Mouse (Mus musculus): ENCODE results near the gene Mettl7b. TPM values are rescaled to one million over a fixed set of nuclear protein-coding genes. Genes with fewer than 3 reads are reported as not detected.

Mettl7b gene
- polyA plus RNA-seq, 1 experiment from 2014 or later: not detected

DNA sequence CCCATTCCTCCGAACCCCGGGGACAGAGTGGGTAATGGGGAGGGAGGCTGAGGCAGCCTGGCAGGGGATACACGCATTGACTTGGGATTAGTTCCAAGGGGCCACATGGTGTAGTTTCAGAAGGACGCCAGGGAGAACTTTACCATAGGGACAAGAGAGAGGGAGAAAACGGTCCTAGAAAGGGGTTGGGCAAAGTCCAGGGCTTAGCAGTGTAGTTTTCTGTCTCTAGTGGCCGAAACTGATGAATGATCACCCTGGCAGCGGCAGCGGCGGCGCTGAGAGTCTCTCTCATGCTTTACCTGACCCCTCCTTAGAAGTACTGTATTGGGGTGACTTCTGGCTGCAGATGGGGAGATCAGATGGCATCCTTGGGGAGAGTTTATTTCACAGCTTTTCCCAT, 2.4 kb downstream of the Mettl7b start:
- Histone ChIP-seq H3K27ac (ENCODE audit: low read length) (no peak overlapping the region), H3K4me3 (replicated peaks; ENCODE audit: low read length) (no peak overlapping the region), H3K4me2 (ENCODE audit: low read length) (no peak overlapping the region), H3K9ac (replicated peaks; ENCODE audit: low read depth, low read length) (no peak overlapping the region), H3K4me1 (replicated peaks; ENCODE audit: control insufficient read depth, insufficient read depth, low read length) (no peaks in the 10 kb centered on the region), H3K9me3 (ENCODE audit: control insufficient read depth, low read length) (no peaks in the 10 kb centered on the region), H3K36me3 (ENCODE audit: control insufficient read depth, insufficient read depth) (no peaks in the 10 kb centered on the region), H3K27me3 (replicated peaks; ENCODE audit: control insufficient read depth, insufficient read depth, low read length) (no peaks in the 10 kb centered on the region)
- 81% methylated on average over 10 of the region's 10 CpGs for WGBS
- ATAC-seq: no peak

DNA sequence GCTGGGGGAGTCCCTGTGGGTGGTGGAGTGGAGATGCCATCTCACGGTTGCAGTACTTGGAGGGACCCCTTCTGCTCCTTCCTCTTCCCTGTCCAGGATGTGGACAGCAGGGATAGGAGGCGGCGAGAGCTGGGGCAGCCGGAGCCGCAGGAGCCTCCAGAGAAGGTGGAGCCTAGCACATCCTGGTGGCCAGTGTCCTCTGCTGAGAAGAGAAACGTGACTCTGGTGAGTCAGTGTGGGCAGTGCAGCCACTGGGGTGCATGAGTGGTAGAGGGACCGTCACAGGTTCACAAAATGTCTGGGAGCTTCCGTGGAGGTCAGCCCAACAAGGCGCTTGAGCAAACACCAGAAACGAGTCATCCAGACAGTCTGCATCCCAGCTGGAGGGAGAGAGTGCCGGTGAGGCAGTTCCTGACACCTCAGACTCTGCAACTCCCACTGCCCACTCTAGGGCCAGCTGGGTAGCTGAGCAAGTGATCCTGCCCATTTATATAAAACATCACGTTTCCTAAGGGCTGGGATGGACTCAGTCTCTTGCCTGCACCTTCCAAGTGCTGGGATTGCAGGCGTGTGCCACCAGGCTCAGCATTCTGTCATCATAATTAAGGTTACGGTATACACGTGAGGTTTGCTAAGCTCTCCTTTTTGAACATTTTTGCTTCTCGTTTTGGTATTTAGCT, 10.4 kb downstream of the Mettl7b start:
- H3K27me3 ChIP-seq (replicated peaks; ENCODE audit: control insufficient read depth, insufficient read depth, low read length): no peaks in the 10 kb centered on the region
- ATAC-seq: no peak
- no peak overlapping the region for H3K27ac ChIP-seq (ENCODE audit: low read length)
- 73% methylated on average over 16 of the region's 16 CpGs for WGBS
- no peaks in the 10 kb centered on the region for H3K36me3 ChIP-seq (ENCODE audit: control insufficient read depth, insufficient read depth)
- H3K9ac ChIP-seq (replicated peaks; ENCODE audit: low read depth, low read length): no peak overlapping the region
- H3K9me3 ChIP-seq (ENCODE audit: control insufficient read depth, low read length): no peaks in the 10 kb centered on the region
- no peak overlapping the region for H3K4me2 ChIP-seq (ENCODE audit: low read length)
- H3K4me1 ChIP-seq (replicated peaks; ENCODE audit: control insufficient read depth, insufficient read depth, low read length): no peaks in the 10 kb centered on the region
- H3K4me3 ChIP-seq (replicated peaks; ENCODE audit: low read length): no peak overlapping the region

DNA sequence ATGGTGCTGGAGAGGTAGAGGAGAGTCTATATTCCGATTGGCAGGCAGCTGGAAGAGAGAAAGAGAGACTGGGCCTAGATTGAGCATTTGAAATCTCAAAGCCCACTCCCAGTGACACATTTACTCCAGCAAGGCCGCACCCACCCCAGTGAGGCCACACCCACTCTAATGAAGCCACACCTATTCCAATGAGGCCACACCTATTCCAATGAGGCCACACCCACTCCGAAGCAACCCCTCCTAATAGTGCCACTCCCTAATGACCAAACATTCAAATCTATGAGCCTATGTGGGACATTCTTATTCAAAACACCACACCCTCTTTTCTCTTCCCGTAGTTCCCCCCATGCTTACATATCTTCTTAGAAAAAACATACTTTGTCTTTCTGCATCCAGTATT, 13.3 kb downstream of the Mettl7b start:
- ATAC-seq: no peak
- no peak overlapping the region for H3K4me3 ChIP-seq (replicated peaks; ENCODE audit: low read length)
- WGBS: 88% methylated on average over 4 of the region's 4 CpGs

DNA sequence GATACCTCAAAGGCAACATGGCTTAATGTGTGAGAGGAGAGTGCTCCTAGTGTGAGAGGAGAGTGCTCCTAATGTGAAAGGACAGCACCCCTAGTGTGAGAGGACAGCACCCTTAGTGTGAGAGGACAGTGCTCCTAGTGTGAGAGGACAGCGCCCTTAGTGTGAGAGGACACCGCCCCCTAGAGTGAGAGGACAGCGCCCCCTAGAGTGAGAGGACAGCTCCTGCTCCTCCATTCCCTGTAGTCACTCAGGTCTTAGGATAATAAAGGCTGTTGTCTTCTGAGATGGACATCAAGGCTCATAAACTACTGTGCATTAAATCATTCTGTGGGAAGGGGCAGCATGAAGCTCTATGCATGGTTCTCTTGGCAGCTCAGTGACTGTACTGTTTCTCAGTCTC, 15.1 kb downstream of the Mettl7b start:
- H3K27me3 ChIP-seq (replicated peaks; ENCODE audit: control insufficient read depth, insufficient read depth, low read length): no peaks in the 10 kb centered on the region
- no peak overlapping the region for H3K4me3 ChIP-seq (replicated peaks; ENCODE audit: low read length)
- H3K4me2 ChIP-seq (ENCODE audit: low read length): no peak overlapping the region
- no peak overlapping the region for H3K27ac ChIP-seq (ENCODE audit: low read length)
- no peaks in the 10 kb centered on the region for H3K4me1 ChIP-seq (replicated peaks; ENCODE audit: control insufficient read depth, insufficient read depth, low read length)
- H3K36me3 ChIP-seq (ENCODE audit: control insufficient read depth, insufficient read depth): no peaks in the 10 kb centered on the region
- H3K9me3 ChIP-seq (ENCODE audit: control insufficient read depth, low read length): no peaks in the 10 kb centered on the region
- no peak for ATAC-seq
- 16% methylated on average over 3 of the region's 3 CpGs for WGBS
- no peak overlapping the region for H3K9ac ChIP-seq (replicated peaks; ENCODE audit: low read depth, low read length)

More for the DNA sequence above, 13.3 kb downstream of the Mettl7b start:
- Histone ChIP-seq H3K9ac (replicated peaks; ENCODE audit: low read depth, low read length) (no peak overlapping the region), H3K4me1 (replicated peaks; ENCODE audit: control insufficient read depth, insufficient read depth, low read length) (no peaks in the 10 kb centered on the region), H3K36me3 (ENCODE audit: control insufficient read depth, insufficient read depth) (no peaks in the 10 kb centered on the region), H3K27me3 (replicated peaks; ENCODE audit: control insufficient read depth, insufficient read depth, low read length) (no peaks in the 10 kb centered on the region), H3K4me2 (ENCODE audit: low read length) (no peak overlapping the region), H3K27ac (ENCODE audit: low read length) (no peak overlapping the region), H3K9me3 (ENCODE audit: control insufficient read depth, low read length) (no peaks in the 10 kb centered on the region)

DNA sequence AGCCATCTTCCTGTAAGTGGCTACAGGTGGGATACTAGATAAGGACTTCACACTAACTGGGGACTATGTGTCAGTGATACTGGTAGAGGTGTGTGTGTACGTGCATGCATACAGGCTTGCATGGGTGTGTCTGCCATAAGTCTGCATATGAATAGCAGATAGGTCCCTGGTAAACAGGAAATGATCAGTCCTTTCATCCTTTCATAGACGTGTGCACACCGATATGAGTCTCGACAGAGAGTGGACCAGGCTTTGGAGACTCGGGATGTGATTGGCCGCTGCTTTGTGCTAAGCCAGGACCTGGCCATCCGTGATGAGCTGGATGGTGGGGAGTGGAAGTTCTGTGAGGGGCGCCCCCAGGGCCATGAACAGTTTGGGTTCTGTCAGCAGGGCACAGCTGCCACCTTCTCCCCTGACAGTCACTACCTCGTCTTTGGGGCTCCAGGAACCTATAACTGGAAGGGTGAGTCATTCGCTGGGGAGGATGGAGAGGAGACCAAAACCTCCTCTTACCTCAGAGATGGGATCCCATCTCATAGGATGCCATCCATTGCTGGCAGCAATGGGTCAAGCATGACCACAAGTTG, 20.2 kb downstream of the Mettl7b start:
- Histone ChIP-seq H3K4me1 (replicated peaks; ENCODE audit: control insufficient read depth, insufficient read depth, low read length) (no peaks in the 10 kb centered on the region), H3K27ac (ENCODE audit: low read length) (no peak overlapping the region), H3K4me3 (replicated peaks; ENCODE audit: low read length) (no peak overlapping the region), H3K9ac (replicated peaks; ENCODE audit: low read depth, low read length) (no peak overlapping the region), H3K36me3 (ENCODE audit: control insufficient read depth, insufficient read depth) (no peaks in the 10 kb centered on the region), H3K27me3 (replicated peaks; ENCODE audit: control insufficient read depth, insufficient read depth, low read length) (peaks cover 9% of the 10 kb centered on the region), H3K4me2 (ENCODE audit: low read length) (no peak overlapping the region), H3K9me3 (ENCODE audit: control insufficient read depth, low read length) (no peaks in the 10 kb centered on the region)
- no peak for ATAC-seq
- WGBS: 88% methylated on average over 10 of the region's 10 CpGs

DNA sequence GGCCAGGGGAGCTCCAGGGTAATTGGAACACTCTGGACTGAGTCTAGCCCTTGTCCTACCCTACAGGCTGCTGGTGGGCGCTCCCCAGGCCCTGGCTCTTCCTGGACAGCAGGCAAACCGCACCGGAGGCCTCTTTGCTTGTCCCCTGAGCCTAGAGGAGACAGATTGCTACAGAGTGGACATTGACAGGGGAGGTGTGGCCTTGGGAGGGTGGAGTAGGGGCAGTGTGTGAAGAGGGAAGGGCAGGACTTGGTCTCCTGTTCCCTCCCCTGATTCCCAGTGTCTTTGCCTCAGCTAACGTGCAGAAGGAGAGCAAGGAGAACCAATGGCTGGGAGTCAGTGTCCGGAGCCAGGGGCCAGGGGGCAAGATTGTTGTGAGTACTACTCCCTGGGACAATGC, 21.8 kb downstream of the Mettl7b start:
- no peak overlapping the region for H3K4me3 ChIP-seq (replicated peaks; ENCODE audit: low read length)
- no peak for ATAC-seq
- peaks cover 25% of the 10 kb centered on the region for H3K27me3 ChIP-seq (replicated peaks; ENCODE audit: control insufficient read depth, insufficient read depth, low read length)
- H3K9ac ChIP-seq (replicated peaks; ENCODE audit: low read depth, low read length): no peak overlapping the region
- H3K4me1 ChIP-seq (replicated peaks; ENCODE audit: control insufficient read depth, insufficient read depth, low read length): peaks cover 4% of the 10 kb centered on the region
- H3K27ac ChIP-seq (ENCODE audit: low read length): no peak overlapping the region
- no peaks in the 10 kb centered on the region for H3K36me3 ChIP-seq (ENCODE audit: control insufficient read depth, insufficient read depth)
- no peak overlapping the region for H3K4me2 ChIP-seq (ENCODE audit: low read length)
- no peaks in the 10 kb centered on the region for H3K9me3 ChIP-seq (ENCODE audit: control insufficient read depth, low read length)
- 64% methylated on average over 5 of the region's 5 CpGs for WGBS

DNA sequence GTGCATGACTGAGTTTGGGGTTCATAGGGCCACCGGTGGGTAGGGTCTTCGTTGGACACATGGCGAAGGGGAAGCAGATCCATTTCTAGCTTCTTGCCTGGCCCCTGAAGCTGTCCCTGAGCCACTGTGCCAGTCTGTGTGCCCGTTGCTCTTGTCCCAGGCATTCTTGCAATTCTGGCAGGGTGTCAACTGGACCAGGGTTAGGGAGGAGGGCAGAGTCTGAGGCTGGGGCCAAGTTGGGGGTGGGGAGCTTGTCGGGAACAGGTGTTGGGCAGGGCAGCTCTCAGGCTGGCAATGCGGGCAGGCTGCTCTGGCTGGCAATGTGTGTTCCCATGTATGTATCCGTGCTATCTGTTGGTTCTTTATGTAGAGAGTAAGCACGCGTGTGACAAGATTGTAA, 22.3 kb downstream of the Mettl7b start:
- Histone ChIP-seq H3K4me2 (ENCODE audit: low read length) (no peak overlapping the region), H3K36me3 (ENCODE audit: control insufficient read depth, insufficient read depth) (no peaks in the 10 kb centered on the region), H3K4me1 (replicated peaks; ENCODE audit: control insufficient read depth, insufficient read depth, low read length) (peaks cover 9% of the 10 kb centered on the region), H3K4me3 (replicated peaks; ENCODE audit: low read length) (no peak overlapping the region), H3K27me3 (replicated peaks; ENCODE audit: control insufficient read depth, insufficient read depth, low read length) (peaks cover 25% of the 10 kb centered on the region), H3K9ac (replicated peaks; ENCODE audit: low read depth, low read length) (no peak overlapping the region), H3K27ac (ENCODE audit: low read length) (no peak overlapping the region), H3K9me3 (ENCODE audit: control insufficient read depth, low read length) (no peaks in the 10 kb centered on the region)
- ATAC-seq: no peak
- 75% methylated on average over 9 of the region's 9 CpGs for WGBS

DNA sequence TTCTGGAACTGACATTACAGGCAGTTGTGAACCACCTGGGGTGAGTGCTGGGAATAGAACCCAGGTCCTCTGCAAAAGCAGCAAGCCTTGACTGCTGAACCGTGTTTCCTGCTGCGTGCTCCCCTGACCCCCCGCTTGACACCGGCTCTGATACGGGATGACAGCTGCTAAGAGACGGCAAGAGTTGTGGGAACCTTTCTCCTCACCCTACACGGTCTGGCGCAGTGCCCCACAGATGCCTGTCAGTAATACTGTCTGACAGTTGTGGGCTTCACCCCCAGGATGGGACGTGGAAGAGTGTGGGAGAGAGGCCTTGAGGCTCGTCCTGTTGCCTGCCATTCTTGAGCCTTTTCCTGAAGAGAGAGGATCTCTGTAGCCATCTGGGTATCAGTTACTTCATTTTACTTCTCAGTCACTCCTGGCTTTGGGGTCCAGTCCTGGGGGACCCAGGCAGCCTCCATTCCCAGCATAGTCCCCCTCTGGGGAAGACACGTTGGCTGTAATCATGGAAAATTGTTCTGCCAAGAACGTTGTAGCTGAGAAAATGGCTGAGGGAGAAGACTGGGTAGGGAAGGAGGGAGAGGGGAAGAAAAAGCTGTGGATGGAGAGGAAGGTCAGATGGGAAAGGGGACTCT, 22.9 kb downstream of the Mettl7b start:
- H3K4me3 ChIP-seq (replicated peaks; ENCODE audit: low read length): no peak overlapping the region
- H3K36me3 ChIP-seq (ENCODE audit: control insufficient read depth, insufficient read depth): no peaks in the 10 kb centered on the region
- no peak overlapping the region for H3K9ac ChIP-seq (replicated peaks; ENCODE audit: low read depth, low read length)
- no peaks in the 10 kb centered on the region for H3K9me3 ChIP-seq (ENCODE audit: control insufficient read depth, low read length)
- WGBS: 76% methylated on average over 12 of the region's 12 CpGs
- H3K27me3 ChIP-seq (replicated peaks; ENCODE audit: control insufficient read depth, insufficient read depth, low read length): peaks cover 31% of the 10 kb centered on the region
- H3K27ac ChIP-seq (ENCODE audit: low read length): no peak overlapping the region
- no peak for ATAC-seq
- H3K4me1 ChIP-seq (replicated peaks; ENCODE audit: control insufficient read depth, insufficient read depth, low read length): peaks cover 12% of the 10 kb centered on the region
- no peak overlapping the region for H3K4me2 ChIP-seq (ENCODE audit: low read length)

DNA sequence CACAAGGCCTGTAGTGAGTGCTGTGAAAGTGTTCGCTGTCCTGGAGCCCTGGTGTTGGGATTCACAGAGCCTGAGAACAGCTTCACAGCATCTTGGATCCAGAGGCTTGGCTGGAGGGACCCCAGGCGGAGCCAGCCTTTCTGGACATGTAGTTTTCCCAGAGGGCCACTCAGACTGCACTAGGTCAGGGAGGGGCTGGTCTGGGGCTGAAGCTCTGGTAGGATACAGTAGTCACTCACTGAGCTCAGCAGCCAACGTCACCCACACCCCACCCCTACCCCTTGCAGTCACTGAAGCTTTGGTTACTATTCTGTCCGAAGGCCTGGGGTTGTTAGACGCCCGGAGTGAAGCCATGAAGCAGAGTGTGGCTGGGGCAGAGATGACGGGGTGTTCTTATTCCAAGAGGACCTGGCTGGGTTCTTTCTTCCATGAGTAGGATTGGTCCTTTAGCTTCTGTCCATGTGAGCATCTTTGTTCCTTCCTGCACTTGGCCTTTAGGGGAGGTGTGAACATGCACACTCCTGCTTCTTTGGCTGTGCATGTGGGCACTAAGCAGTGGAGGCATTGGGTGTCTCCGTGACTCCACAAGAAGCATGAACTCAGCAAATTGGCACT, 24.9 kb downstream of the Mettl7b start:
- Histone ChIP-seq H3K4me3 (replicated peaks; ENCODE audit: low read length) (no peak overlapping the region), H3K4me1 (replicated peaks; ENCODE audit: control insufficient read depth, insufficient read depth, low read length) (peaks cover 12% of the 10 kb centered on the region), H3K27me3 (replicated peaks; ENCODE audit: control insufficient read depth, insufficient read depth, low read length) (peaks cover 46% of the 10 kb centered on the region), H3K4me2 (ENCODE audit: low read length) (no peak overlapping the region), H3K27ac (ENCODE audit: low read length) (no peak overlapping the region), H3K9ac (replicated peaks; ENCODE audit: low read depth, low read length) (no peak overlapping the region), H3K36me3 (ENCODE audit: control insufficient read depth, insufficient read depth) (no peaks in the 10 kb centered on the region), H3K9me3 (ENCODE audit: control insufficient read depth, low read length) (no peaks in the 10 kb centered on the region)
- 73% methylated on average over 8 of the region's 8 CpGs for WGBS
- no peak for ATAC-seq

All from forebrain, embryonic 16.5 days (tissue).